Mouse (Mus musculus) megakaryocyte-erythroid progenitor cell, adult 5-6 weeks (primary cell): ENCODE results near the gene Slc2a1. TPM values are rescaled to one million over a fixed set of nuclear protein-coding genes. Genes with fewer than 3 reads are reported as not detected.

Experiments used
- ATAC-seq: replicated peaks from 2 replicates; pipeline ENCODE4 v1.8.0; 2016; ENCODE audit warnings: mild to moderate bottlenecking, inconsistent platforms; ENCODE audit not compliant: severe bottlenecking, poor library complexity, low FRiP score, low TSS enrichment
- total RNA-seq, 2 experiments: library from RNA; stranded (forward) in 1 of 2; stranded (reverse) in 1 of 2; fragments of 200-1000, 215-1000 nt in 1 of 2; fragments of >200 nt in 1 of 2; fragmentation: Nextera tagmentation in 1 of 2; gene quantifications; 2 replicates each; pipeline ENCODE4 v1.2.3; 2014 to 2017

The Slc2a1 gene
- total RNA-seq, 2 experiments from 2014 or later: 0.98 to 5.0 TPM

DNA sequence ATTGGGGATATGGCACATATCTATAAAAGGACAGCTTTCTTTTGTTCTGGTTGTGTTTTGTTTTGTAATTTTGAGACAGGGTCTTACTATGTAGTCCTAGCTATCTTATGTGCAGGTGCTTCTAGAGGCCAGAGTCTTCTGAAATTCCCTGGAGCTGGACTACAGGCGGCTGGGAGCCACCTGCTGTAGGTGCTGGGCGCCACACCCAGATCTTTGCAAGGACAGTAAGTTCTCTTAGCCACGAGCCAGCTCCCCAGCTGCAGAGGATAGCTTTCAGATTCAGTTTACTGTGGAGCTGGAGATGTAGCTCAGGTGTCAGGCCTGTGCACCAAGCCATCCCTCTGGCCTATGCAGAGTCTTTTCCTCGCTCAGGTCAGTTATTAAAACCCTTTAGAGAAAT lies 58.6 kb downstream of the Slc2a1 start:
- no peak for ATAC-seq

GRCm38 (mm10) chr4:119167663-119168062 lies 59.2 kb downstream of the Slc2a1 start:
- ATAC-seq: peak; percentile 80

GRCm38 (mm10) chr4:119172919-119173650 lies 64.6 kb downstream of the Slc2a1 start:
- no peak for ATAC-seq

DNA sequence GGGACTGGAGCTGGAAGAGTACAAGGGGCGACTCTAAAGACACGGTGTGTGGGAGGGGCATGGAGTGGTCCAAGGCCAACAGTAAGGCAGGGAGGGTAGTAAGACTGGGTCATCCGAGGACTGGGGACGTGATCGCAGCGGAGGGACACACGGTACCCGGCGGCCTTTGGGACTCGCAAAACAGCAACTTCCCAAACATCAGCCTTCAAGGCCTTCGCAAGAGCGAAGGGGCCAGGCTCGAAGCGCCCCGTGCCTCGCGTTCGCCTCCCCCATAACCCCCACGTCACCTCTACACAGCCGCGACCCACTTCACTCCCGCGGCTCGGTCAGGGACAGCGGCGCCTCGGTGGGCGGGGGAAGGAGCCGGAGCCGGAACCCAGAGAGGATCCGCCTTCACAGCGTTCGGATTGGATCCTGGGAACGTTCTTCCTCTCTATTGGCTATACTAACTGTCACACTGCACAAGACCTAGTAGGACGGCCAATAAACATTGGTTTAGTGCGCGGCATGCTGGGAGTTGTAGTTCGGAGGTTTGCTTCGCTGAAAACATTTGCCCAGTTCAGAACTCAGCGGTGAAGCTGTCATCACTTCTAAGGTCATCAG lies 65.4 kb downstream of the Slc2a1 start, which contains the start of gene Zfp691:
Zfp691 (minus strand) TSS at position 345 of the 603 bp plus-strand sequence.
- peak; percentile 97 for ATAC-seq

- ATAC-seq: no peak
These were observed 69.2 kb downstream of the Slc2a1 start for GRCm38 (mm10) chr4:119177702-119178101.

DNA sequence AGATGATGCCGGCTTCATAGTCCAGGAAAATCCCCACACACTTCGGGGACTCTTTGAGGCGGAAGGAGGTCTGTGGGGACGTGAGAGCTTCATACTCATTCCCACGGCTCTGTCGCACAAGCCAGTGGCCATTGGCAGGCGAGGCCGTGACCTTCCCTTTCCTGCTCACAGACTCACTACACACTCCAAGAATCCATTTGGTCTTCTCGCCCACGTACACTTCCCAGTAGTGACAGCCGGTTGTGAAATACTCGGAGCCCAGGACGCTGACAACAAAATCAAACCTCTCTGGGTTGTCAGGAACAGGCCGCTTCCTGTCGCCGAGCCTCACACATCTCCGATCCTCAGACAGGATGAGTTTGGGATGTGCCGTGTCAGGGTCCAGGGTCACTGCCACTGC lies 69.8 kb downstream of the Slc2a1 start:
- no peak for ATAC-seq

DNA sequence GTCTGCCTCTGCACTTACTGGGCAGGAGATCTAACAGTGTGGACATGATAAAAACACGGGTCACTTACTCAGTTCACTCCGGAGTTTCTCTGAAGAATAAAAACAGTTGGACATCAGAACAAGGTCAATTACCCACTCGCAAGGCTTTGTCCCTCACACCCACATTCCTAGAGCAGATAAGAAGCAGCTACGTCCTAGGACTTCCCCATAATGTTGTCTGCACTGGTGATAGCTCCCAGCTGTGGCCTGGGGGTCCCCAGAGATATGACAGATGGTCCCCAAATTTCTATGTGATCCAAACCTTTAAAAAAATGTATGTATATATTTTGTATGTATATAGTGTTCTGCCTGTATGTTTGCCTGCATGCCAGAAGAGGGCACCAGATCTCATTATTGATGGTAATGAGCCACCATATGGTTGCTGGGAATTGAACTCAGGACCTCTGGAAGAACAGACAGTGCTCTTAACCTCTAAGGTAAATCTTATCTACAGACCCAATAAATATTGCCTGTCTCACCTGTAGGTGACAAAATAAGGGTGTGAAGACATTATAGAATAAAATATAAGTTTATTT lies 71.7 kb downstream of the Slc2a1 start:
- no peak for ATAC-seq

GRCm38 (mm10) chr4:119181456-119181855 lies 72.9 kb downstream of the Slc2a1 start:
- ATAC-seq: no peak

DNA sequence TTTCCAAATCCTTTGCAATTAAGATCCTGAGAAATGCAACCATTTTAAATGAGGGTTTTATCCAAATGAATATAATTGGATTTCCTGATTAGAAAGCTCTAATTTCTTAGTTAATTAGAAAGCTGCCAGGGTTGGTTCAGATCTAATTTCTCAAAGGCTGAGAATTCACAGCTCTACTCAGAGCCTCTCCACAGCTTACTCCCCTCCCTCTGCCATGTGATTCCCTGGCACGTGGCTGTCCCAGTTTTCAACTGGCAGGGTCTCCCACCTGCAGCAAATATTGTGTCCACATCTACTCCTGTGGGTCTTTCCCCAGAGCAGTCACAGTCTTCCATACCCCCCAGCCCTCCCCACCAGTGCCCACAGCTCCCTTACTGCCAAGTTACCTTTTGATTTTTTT lies 75.0 kb downstream of the Slc2a1 start:
- no peak for ATAC-seq

DNA sequence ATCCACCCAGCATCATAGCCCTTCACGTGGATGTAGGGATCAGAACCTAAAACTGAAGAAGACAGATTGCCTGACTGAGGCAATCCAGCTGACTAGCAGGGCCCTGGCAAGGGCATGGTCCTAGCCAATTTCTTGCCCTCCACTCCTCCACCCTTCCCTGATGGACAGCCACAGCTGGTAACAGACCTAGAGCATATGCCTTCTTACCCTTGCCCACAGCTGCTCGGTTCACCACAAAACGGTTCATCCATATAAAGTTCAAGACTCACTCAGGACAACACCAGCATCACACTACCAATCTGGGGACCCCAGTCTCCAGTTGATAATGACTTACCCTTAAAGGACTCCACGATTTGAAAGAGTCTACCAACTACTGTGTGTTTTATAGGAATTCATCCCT lies 77.3 kb downstream of the Slc2a1 start:
- ATAC-seq: no peak

Other genes starting within 250 kb of the Slc2a1 start
- gene Olfr1331, start 244.1 kb upstream of the Slc2a1 start, total RNA-seq (2014; fragmentation: Nextera tagmentation): not detected in 2 replicates
- gene Olfr1331, start 244.1 kb upstream of the Slc2a1 start, total RNA-seq (2017): not detected in 2 replicates
- not detected in 2 replicates for gene Olfr1330, start 220.1 kb upstream of the Slc2a1 start, total RNA-seq (2014; fragmentation: Nextera tagmentation)
- not detected in 2 replicates for gene Olfr1330, start 220.1 kb upstream of the Slc2a1 start, total RNA-seq (2017)
- gene Olfr1329, start 191.2 kb upstream of the Slc2a1 start, total RNA-seq (2014; fragmentation: Nextera tagmentation): not detected in 2 replicates
- not detected in 2 replicates for gene Olfr1329, start 191.2 kb upstream of the Slc2a1 start, total RNA-seq (2017)
- gene Olfr1328, start 170.1 kb upstream of the Slc2a1 start, total RNA-seq (2014; fragmentation: Nextera tagmentation): not detected in 2 replicates
- gene Olfr1328, start 170.1 kb upstream of the Slc2a1 start, total RNA-seq (2017): not detected in 2 replicates
- gene Lao1, start 147.1 kb upstream of the Slc2a1 start, total RNA-seq (2014; fragmentation: Nextera tagmentation): not detected in 2 replicates
- gene Lao1, start 147.1 kb upstream of the Slc2a1 start, total RNA-seq (2017): not detected in 2 replicates
- 44.4 and 47.3 TPM in 2 replicates for gene Zfp691, start 65.5 kb downstream of the Slc2a1 start, total RNA-seq (2014; fragmentation: Nextera tagmentation)
- 6.5 and 8.1 TPM in 2 replicates for gene Zfp691, start 65.5 kb downstream of the Slc2a1 start, total RNA-seq (2017)
- 505 and 531 TPM in 2 replicates for gene Ermap, start 81.3 kb downstream of the Slc2a1 start, total RNA-seq (2014; fragmentation: Nextera tagmentation)
- gene Ermap, start 81.3 kb downstream of the Slc2a1 start, total RNA-seq (2017): 220 and 292 TPM in 2 replicates
- 107 and 124 TPM in 2 replicates for gene Svbp, start 86.6 kb downstream of the Slc2a1 start, total RNA-seq (2014; fragmentation: Nextera tagmentation)
- gene Svbp, start 86.6 kb downstream of the Slc2a1 start, total RNA-seq (2017): 47.7 and 52.9 TPM in 2 replicates
- gene Tmem269, start 109.5 kb downstream of the Slc2a1 start, total RNA-seq (2014; fragmentation: Nextera tagmentation): not detected in 2 replicates
- not detected in 2 replicates for gene Tmem269, start 109.5 kb downstream of the Slc2a1 start, total RNA-seq (2017)
- 9.7 and 17.1 TPM in 2 replicates for gene AU022252, start 124.0 kb downstream of the Slc2a1 start, total RNA-seq (2014; fragmentation: Nextera tagmentation)
- 6.2 and 18.2 TPM in 2 replicates for gene AU022252, start 124.0 kb downstream of the Slc2a1 start, total RNA-seq (2017)
- 9.5 and 14.0 TPM in 2 replicates for gene P3h1, start 124.2 kb downstream of the Slc2a1 start, total RNA-seq (2014; fragmentation: Nextera tagmentation)
- 11.0 and 12.8 TPM in 2 replicates for gene P3h1, start 124.2 kb downstream of the Slc2a1 start, total RNA-seq (2017)
- not detected in 2 replicates for gene Cldn19, start 146.7 kb downstream of the Slc2a1 start, total RNA-seq (2014; fragmentation: Nextera tagmentation)
- not detected in 2 replicates for gene Cldn19, start 146.7 kb downstream of the Slc2a1 start, total RNA-seq (2017)
- gene Ybx1, start 185.9 kb downstream of the Slc2a1 start, total RNA-seq (2014; fragmentation: Nextera tagmentation): 1,098 and 1,257 TPM in 2 replicates
- gene Ybx1, start 185.9 kb downstream of the Slc2a1 start, total RNA-seq (2017): 1,610 and 1,654 TPM in 2 replicates
- 158 and 164 TPM in 2 replicates for gene Ppih, start 211.8 kb downstream of the Slc2a1 start, total RNA-seq (2014; fragmentation: Nextera tagmentation)
- 164 and 168 TPM in 2 replicates for gene Ppih, start 211.8 kb downstream of the Slc2a1 start, total RNA-seq (2017)